ENCODE assay signal across 9 mouse cellular contexts in the genomic region with DNA sequence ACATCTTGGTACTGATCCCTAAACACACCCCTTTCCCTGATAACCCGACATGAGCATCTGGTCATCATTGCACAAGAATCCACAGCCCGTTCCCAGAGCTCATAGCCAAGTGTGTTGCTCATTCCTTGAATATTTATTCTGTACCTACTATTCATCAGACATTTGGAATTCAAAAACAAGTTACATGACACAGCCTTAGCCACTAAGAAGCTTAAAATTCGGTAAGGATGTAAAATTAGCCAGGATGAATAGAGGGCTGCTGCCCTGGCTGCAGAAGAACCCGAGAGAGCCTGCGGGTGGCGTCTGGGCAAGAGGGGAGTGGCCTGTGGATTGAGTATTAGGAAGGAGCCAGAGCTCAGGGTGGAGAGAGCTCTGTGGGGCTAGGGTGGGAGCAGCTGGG. TPM values are rescaled to one million over a fixed set of nuclear protein-coding genes. Genes with fewer than 3 reads are reported as not detected.
DNase-seq lines count a peak whose midpoint lies in the region; ATAC-seq and TF ChIP-seq lines count a peak whose summit lies in the region.
"Had no signal": no experiment of that assay in that cellular context is flagged by ENCODE, and none has a peak within 500 bp of the region (broad histone marks: within the 10 kb centered on the region; RNA-seq: fewer than 3 reads in every experiment).

No protein-coding gene starts in this region.

- peak overlapping the region; percentile 56 for H3K4me2 ChIP-seq in heart, embryonic 13.5 days
- no peak overlapping the region for H3K4me2 ChIP-seq in liver, postnatal 0 days (ENCODE audit: low read depth, low read length)
- no peak overlapping the region for H3K4me2 ChIP-seq in liver, embryonic 11.5 days
- H3K4me2 ChIP-seq: hindbrain, embryonic 12.5 days; liver, embryonic 12.5 days had no signal

- H3K9ac ChIP-seq in heart, embryonic 13.5 days, result peak overlapping the region; percentile 30; the same call in 1 of the 2 replicates
- H3K9ac ChIP-seq in liver, postnatal 0 days (replicated peaks), result no peak overlapping the region
- H3K9ac ChIP-seq in liver, embryonic 11.5 days (ENCODE audit: low read depth, low read length), result no peak overlapping the region
- H3K9ac ChIP-seq: hindbrain, embryonic 12.5 days; liver, embryonic 12.5 days had no signal

- no peak; the same call in 1 of the 2 replicates for ATAC-seq in heart, embryonic 13.5 days (ENCODE audit: extremely low read depth, insufficient number of reproducible peaks, low FRiP score, low TSS enrichment)
- 0 out of 2 replicates have a peak, but pooled peaks have one; percentile 2 for ATAC-seq in liver, postnatal 0 days
- ATAC-seq in liver, embryonic 11.5 days (replicated peaks; ENCODE audit: low FRiP score), result no peak
- peak; percentile 89 for ATAC-seq in Patski
- peak; percentile 4 for ATAC-seq in inflammation-experienced regulatory T-cells, adult 6 months

- in situ Hi-C loops in Patski (cut with MboI; ENCODE audit: low pct_unique_long_range_greater_than_20kb), result loop anchor here (5.0 kb wide), 1 partner anchor 45 kb away; no protein-coding TSS in a partner anchor

- no peaks in the 10 kb centered on the region for H3K9me3 ChIP-seq in heart, embryonic 13.5 days
- no peaks in the 10 kb centered on the region for H3K9me3 ChIP-seq in liver, postnatal 0 days (ENCODE audit: low read length)
- no peaks in the 10 kb centered on the region for H3K9me3 ChIP-seq in liver, embryonic 11.5 days (ENCODE audit: control insufficient read depth, low read length)
- H3K9me3 ChIP-seq: hindbrain, embryonic 12.5 days; liver, embryonic 12.5 days had no signal

- CTCF ChIA-PET in Patski (lab: Charles Lee), result interaction anchor here (0.9 to 4.3 kb wide), 15 partner anchors 10 to 97 kb away, joined by 3 to 22 read pairs (median 5); partner anchors contain the start of gene Tmem121b

- H3K27ac ChIP-seq in heart, embryonic 13.5 days (replicated peaks), result peak overlapping the region; percentile 22; the same call in 1 of the 2 replicates
- no peak overlapping the region for H3K27ac ChIP-seq in liver, postnatal 0 days (ENCODE audit: low read depth)
- H3K27ac ChIP-seq in liver, embryonic 11.5 days (ENCODE audit: low read depth, low read length), result no peak overlapping the region
- H3K27ac ChIP-seq: hindbrain, embryonic 12.5 days; liver, embryonic 12.5 days had no signal

- peaks cover 9% of the 10 kb centered on the region; the same call in 1 of the 2 replicates for H3K27me3 ChIP-seq in heart, embryonic 13.5 days (replicated peaks)
- H3K27me3 ChIP-seq in liver, postnatal 0 days (ENCODE audit: insufficient read depth, low read length), result no peaks in the 10 kb centered on the region
- H3K27me3 ChIP-seq in liver, embryonic 11.5 days (replicated peaks; ENCODE audit: control insufficient read depth, insufficient read depth, low read length), result no peaks in the 10 kb centered on the region
- H3K27me3 ChIP-seq in Patski, result no peaks in the 10 kb centered on the region
- H3K27me3 ChIP-seq: hindbrain, embryonic 12.5 days had no signal

- no peak for TF ChIP-seq EP300 in liver, postnatal 0 days (IDR thresholded peaks at IDR 0.05; ENCODE audit: low read depth)

- H3K36me3 ChIP-seq in heart, embryonic 13.5 days, result peaks cover 14% of the 10 kb centered on the region
- peaks cover 51% of the 10 kb centered on the region for H3K36me3 ChIP-seq in liver, postnatal 0 days (replicated peaks; ENCODE audit: insufficient read depth, low read length)
- H3K36me3 ChIP-seq in liver, embryonic 11.5 days (ENCODE audit: control insufficient read depth, insufficient read depth, low read length), result peaks cover 13% of the 10 kb centered on the region

- WGBS in heart, embryonic 13.5 days, result 26% methylated on average over 6 of the region's 6 CpGs
- 43% methylated on average over 6 of the region's 6 CpGs for WGBS in liver, postnatal 0 days (ENCODE audit: insufficient replicate concordance)
- WGBS in liver, embryonic 11.5 days, result 44% methylated on average over 6 of the region's 6 CpGs

- no peak for TF ChIP-seq CTCF in liver, postnatal 0 days (IDR thresholded peaks at IDR 0.05; ENCODE audit: low read depth)
- no peak for TF ChIP-seq CTCF in Patski (IDR thresholded peaks at IDR 0.05)

- no peak overlapping the region for H3K4me3 ChIP-seq in heart, embryonic 13.5 days
- H3K4me3 ChIP-seq in liver, postnatal 0 days (ENCODE audit: low read depth, low read length), result no peak overlapping the region
- H3K4me3 ChIP-seq in liver, embryonic 11.5 days (ENCODE audit: low read depth, low read length), result no peak overlapping the region
- H3K4me3 ChIP-seq: hindbrain, embryonic 12.5 days; liver, embryonic 12.5 days had no signal

- DNase-seq in heart, adult 9 months (ENCODE audit: low spot score in 2 of 2), result no peak
- no peak for DNase-seq in liver, postnatal 0 days
- no peak for DNase-seq in liver, embryonic 11.5 days (ENCODE audit: low spot score)
- peak; percentile 67 for DNase-seq in Patski (ENCODE audit: low read depth, low spot score)
- no peak for DNase-seq in embryo, embryonic 9.5 days (ENCODE audit: extremely low spot score)

- POLR2A ChIA-PET in Patski (lab: Charles Lee), result interaction anchor here (0.6 to 1.2 kb wide), 2 partner anchors 11 to 303 kb away, joined by 3 to 4 read pairs; partner anchors contain the start of gene Tmem121b

- H3K4me1 ChIP-seq in heart, embryonic 13.5 days, result peaks cover 27% of the 10 kb centered on the region
- peaks cover 36% of the 10 kb centered on the region for H3K4me1 ChIP-seq in liver, postnatal 0 days (ENCODE audit: insufficient read depth)
- H3K4me1 ChIP-seq in liver, embryonic 11.5 days (replicated peaks; ENCODE audit: control insufficient read depth, insufficient read depth, low read length), result 0 out of 2 replicates have a peak, but pooled peaks cover 3% of the 10 kb centered on the region

RNA-seq across cellular contexts. Expression of gene Tmem121b, which starts 10.9 kb away (rescaled TPM):
- polyA plus RNA-seq in heart, embryonic 13.5 days (2015; fragmentation: Nextera tagmentation; extraction: Ambion mirVana), result 0.05 and 0.07 TPM in 2 replicates
- polyA plus RNA-seq in liver, postnatal 0 days (2015; fragmentation: Nextera tagmentation; extraction: Ambion mirVana), result not detected in 2 replicates
- 0.07 TPM in 1 of 2 replicates, not detected in the other for polyA plus RNA-seq in liver, embryonic 11.5 days (2014; fragmentation: Nextera tagmentation; extraction: Ambion mirVana)
- polyA plus RNA-seq in Patski (2021), result 0.51 TPM
- under 1 TPM in 2 of 3 experiments, not detected in 1; 0.41 to 0.56 TPM for polyA plus RNA-seq in inflammation-experienced regulatory T-cells, adult 6 months (2017; shearing (Covaris generic))

RNA-seq across cellular contexts. Expression of gene Il17ra, which starts 19.7 kb away (rescaled TPM):
- 4.6 and 4.7 TPM in 2 replicates for polyA plus RNA-seq in heart, embryonic 13.5 days (2015; fragmentation: Nextera tagmentation; extraction: Ambion mirVana)
- 9.4 and 10.6 TPM in 2 replicates for polyA plus RNA-seq in liver, postnatal 0 days (2015; fragmentation: Nextera tagmentation; extraction: Ambion mirVana)
- 6.8 and 8.7 TPM in 2 replicates for polyA plus RNA-seq in liver, embryonic 11.5 days (2014; fragmentation: Nextera tagmentation; extraction: Ambion mirVana)
- polyA plus RNA-seq in Patski (2021), result 16.3 TPM
- polyA plus RNA-seq in inflammation-experienced regulatory T-cells, adult 6 months (2017; shearing (Covaris generic)), result 10 to 100 TPM in 2 of 3 experiments, 1 to 10 TPM in 1; 9.7 to 27.4 (median 25.2) TPM

RNA-seq across cellular contexts. Expression of gene Hdhd5, which starts 48.4 kb away (rescaled TPM):
- polyA plus RNA-seq in heart, embryonic 13.5 days (2015; fragmentation: Nextera tagmentation; extraction: Ambion mirVana), result 13.3 and 14.1 TPM in 2 replicates
- polyA plus RNA-seq in liver, postnatal 0 days (2015; fragmentation: Nextera tagmentation; extraction: Ambion mirVana), result 6.6 and 7.1 TPM in 2 replicates
- 19.9 and 20.7 TPM in 2 replicates for polyA plus RNA-seq in liver, embryonic 11.5 days (2014; fragmentation: Nextera tagmentation; extraction: Ambion mirVana)
- polyA plus RNA-seq in Patski (2021), result 26.6 TPM
- 10 to 100 TPM; 24.6 to 38.9 (median 33.1) TPM for polyA plus RNA-seq in inflammation-experienced regulatory T-cells, adult 6 months (2017; shearing (Covaris generic))

Comparison
In these comparisons a context has a peak if more than half of its experiments do, and no peak if none do; other contexts are left out.
1. ATAC-seq: peak in liver, postnatal 0 days (single experiment), Patski (single experiment) and inflammation-experienced regulatory T-cells, adult 6 months (single experiment); none in heart, embryonic 13.5 days (single experiment) and liver, embryonic 11.5 days (single experiment).